Mouse (Mus musculus): ENCODE measurements around the gene Vmn1r86.
"Not testable (repeated sequence)": the region's sequence is repeated elsewhere in the genome, so short reads cannot be mapped to it uniquely, and the experiment has no call there.

Vmn1r86 gene

DNA sequence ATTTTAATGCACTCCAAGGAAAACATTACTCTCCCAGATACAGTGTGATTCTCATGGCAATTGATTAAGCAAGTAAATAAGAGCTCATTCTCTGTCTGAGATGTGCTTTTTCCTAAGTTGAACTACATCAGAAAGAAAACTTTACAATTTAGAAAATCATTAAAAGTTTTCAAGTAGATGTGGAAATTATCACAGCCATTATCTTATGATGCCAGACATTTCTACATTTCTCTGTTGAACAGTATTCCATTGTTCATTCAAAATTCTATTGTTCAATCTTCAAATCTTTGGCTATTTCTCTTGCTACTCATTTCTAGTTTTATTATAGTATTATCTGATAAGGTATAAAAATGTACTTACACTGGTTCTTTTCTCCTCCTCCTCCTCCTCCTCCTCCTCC is at the start of gene Vmn1r86:
TSS of gene Vmn1r86 (minus strand) at position 101 of the 400 bp plus-strand sequence.
- CTCF ChIA-PET: no interaction called here

GRCm38 (mm10) chr7:13159268-13159667 is 39.6 kb upstream of the Vmn1r86 start, which contains the start of gene Vmn1r88:
Gene Vmn1r88, plus strand, starts transcription at chr7:13159568.
- CTCF ChIA-PET: no interaction called here

GRCm38 (mm10) chr7:13140057-13140456 is 20.3 kb upstream of the Vmn1r86 start, which contains the start of gene Vmn1r87:
Gene Vmn1r87, minus strand, starts transcription at chr7:13140157.
- CTCF ChIA-PET: no interaction called here

- CTCF ChIA-PET: no interaction called here
Measured at GRCm38 (mm10) chr7:13137340-13137739, 17.6 kb upstream of the Vmn1r86 start.

DNA sequence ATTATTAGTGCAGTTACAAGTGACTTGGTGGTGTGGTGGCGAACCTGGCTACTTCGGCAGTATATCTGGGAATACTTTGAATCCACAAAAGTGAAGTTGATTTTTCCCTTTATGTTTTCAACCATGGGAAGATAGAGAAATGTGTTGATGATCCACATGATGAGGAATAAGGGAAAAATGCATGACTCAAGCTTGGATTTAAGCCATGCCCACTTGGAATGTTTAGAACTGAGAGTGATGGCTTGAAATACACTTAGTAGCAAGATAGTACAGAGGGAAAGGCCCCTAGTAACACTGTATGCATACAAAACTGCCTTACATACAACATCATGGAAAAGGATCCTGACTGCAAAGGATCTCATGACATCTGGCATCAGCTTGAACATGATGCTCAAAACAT is 12.1 kb upstream of the Vmn1r86 start:
- CTCF ChIA-PET: no interaction called here

- CTCF ChIA-PET: not testable (repeated sequence)
Measured at GRCm38 (mm10) chr7:13123554-13124153, 3.9 kb upstream of the Vmn1r86 start.

DNA sequence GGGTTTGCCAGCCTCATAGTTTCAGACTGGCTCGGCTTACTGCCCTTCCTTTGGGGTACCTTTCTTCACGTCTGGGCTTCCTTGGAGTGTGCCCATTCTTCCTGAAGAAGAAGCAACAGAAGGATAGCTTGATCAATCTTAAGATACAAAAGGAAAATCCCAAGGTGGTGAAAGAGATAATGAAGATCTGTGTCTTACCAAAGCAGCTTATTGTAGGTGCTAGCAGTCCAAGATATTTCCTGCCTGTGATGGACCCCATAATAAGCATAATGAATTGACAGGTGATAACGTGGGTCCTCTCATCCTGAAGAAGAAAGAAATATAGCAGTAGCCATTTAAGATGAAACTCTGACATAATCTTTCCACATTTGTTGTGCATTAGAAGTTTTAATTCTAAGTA is 24.6 kb downstream of the Vmn1r86 start, which contains the start of gene Vmn1r85:
TSS of gene Vmn1r85 (minus strand) at position 101 of the 400 bp plus-strand sequence.
- CTCF ChIA-PET: no interaction called here

DNA sequence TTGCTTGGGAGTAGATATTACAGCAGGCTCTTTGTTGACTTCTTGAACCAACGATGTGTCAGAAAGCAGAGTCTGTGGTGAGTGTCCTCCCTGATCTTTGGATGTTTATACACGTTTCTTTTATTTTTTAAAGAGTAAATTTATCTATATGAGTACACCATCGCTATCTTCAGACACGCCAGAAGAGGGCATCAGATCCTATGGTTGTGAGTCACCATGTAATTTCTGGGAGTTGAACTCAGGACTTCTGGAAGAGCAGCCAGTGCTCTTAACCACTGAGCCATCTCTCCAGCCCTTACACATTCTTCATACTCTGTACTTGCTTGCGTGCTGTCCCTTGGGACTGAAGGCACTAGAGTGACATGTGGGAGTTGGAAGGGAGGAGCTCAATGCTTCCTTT is 47.4 kb downstream of the Vmn1r86 start:
- CTCF ChIA-PET: no interaction called here

DNA sequence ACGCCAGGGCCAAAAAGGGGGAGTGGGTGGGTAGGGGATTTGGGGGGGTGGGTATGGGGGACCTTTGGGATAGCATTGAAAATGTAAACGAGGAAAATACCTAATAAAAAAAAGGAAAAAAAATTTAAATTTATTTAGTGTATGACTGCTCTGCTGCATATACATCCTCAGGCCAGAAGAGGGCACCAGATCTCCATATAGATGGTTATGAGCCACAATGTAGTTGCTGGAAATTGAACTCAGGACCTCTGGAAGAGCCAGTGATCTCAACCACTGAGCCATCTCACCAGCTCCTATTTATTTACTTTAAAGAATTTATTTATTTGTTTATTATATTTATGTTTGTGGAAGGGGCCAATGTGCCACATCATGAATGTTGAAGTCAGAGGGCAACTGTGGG is 56.3 kb downstream of the Vmn1r86 start:
- CTCF ChIA-PET: not testable (repeated sequence)

GRCm38 (mm10) chr7:13059536-13059935 is 60.2 kb downstream of the Vmn1r86 start:
- CTCF ChIA-PET: no interaction called here

- CTCF ChIA-PET: no interaction called here
Measured at GRCm38 (mm10) chr7:13056913-13057700, 62.6 kb downstream of the Vmn1r86 start.

- CTCF ChIA-PET: interaction anchor here (0.6 to 0.7 kb wide), 2 partner anchors 11 to 14 kb away, joined by 3 to 7 read pairs; no protein-coding TSS in a partner anchor
Measured at GRCm38 (mm10) chr7:13054287-13055010, 65.3 kb downstream of the Vmn1r86 start, which contains the start of gene Mzf1. Gene Mzf1, minus strand, starts transcription at chr7:13054764.

GRCm38 (mm10) chr7:13053961-13054286 is 65.8 kb downstream of the Vmn1r86 start:
- CTCF ChIA-PET: interaction anchor here (0.6 to 0.7 kb wide), 2 partner anchors 12 to 13 kb away, joined by 3 to 7 read pairs; no protein-coding TSS in a partner anchor

- CTCF ChIA-PET: interaction anchor here (0.6 kb wide), 2 partner anchors 12 to 43 kb away, joined by 3 read pairs; no protein-coding TSS in a partner anchor
Measured at GRCm38 (mm10) chr7:13053501-13053900, 66.2 kb downstream of the Vmn1r86 start.

DNA sequence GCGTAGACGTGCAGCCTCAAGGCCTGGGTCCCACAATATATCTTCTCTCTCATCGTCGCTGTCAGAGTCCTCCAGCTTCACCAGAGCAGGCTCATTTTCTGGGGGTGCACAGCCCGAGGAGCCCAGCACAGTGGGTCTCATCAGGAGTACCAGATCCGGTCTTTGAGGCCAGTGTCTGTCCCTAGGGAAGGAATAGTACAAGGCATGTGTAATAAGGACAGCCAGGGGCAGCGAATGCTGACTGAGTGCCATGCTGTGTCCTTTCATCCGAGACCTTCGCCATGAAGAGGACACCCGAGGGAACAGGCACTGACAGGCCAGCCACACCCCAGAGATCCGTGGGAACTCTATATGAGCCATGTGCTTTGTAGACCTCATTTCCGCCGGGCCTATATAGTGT is 66.7 kb downstream of the Vmn1r86 start:
- CTCF ChIA-PET: interaction anchor here (0.6 kb wide), 2 partner anchors 11 to 42 kb away, joined by 3 to 4 read pairs; no protein-coding TSS in a partner anchor

Data from spleen, embryonic (tissue).